Mouse (Mus musculus) olfactory bulb, adult 2 months (tissue): Measurements from ENCODE around the gene Thsd4. TPM values are rescaled to one million over a fixed set of nuclear protein-coding genes. Genes with fewer than 3 reads are reported as not detected.

Experiments
- H3K27ac ChIP-seq: fragments of 200-500 bp; 2 replicates; pipeline ENCODE4 v1.5.1; 2012; ENCODE audit warnings: low read depth, low read length; ENCODE audit not compliant: insufficient read depth
- H3K4me1 ChIP-seq: fragments of 200-500 bp; 2 replicates; pipeline ENCODE4 v1.6.1; 2012; ENCODE audit warnings: low read length; ENCODE audit not compliant: control insufficient read depth, insufficient read depth
- H3K4me3 ChIP-seq: fragments of 200-500 bp; 2 replicates; pipeline ENCODE4 v1.5.1; 2012; ENCODE audit warnings: mild to moderate bottlenecking, low read depth, low read length, moderate library complexity; ENCODE audit not compliant: insufficient read depth
- CTCF ChIP-seq: fragments of 200-500 bp; IDR thresholded peaks from 2 replicates; pipeline ENCODE4 v1.5.1; 2012; ENCODE audit warnings: low read depth, mild to moderate bottlenecking, low read length, moderate library complexity; ENCODE audit not compliant: insufficient read depth
- POLR2A ChIP-seq: fragments of 200-500 bp; IDR thresholded peaks from 2 replicates; pipeline ENCODE4 v1.6.1; 2012; ENCODE audit warnings: mild to moderate bottlenecking, low read depth, low read length, moderate library complexity; ENCODE audit not compliant: insufficient read depth
- WGBS: fragments of 180-500 bp; shearing (Covaris S2); methylation state at CpG from one replicate; pipeline ENCODE4 v1.1.7; 2018; 5-methylcytosine and 5-hydroxymethylcytosine counted together
- polyA plus RNA-seq: library from polyadenylated mRNA; stranded (reverse); fragments of >200 nt; gene quantifications from 2 replicates; pipeline ENCODE4 v1.2.4, GENCODE M21; 2012; ENCODE audit warnings: low replicate concordance; ENCODE audit not compliant: missing spikeins, insufficient read depth, insufficient read length

Thsd4 gene
- not detected in 2 replicates for polyA plus RNA-seq

DNA sequence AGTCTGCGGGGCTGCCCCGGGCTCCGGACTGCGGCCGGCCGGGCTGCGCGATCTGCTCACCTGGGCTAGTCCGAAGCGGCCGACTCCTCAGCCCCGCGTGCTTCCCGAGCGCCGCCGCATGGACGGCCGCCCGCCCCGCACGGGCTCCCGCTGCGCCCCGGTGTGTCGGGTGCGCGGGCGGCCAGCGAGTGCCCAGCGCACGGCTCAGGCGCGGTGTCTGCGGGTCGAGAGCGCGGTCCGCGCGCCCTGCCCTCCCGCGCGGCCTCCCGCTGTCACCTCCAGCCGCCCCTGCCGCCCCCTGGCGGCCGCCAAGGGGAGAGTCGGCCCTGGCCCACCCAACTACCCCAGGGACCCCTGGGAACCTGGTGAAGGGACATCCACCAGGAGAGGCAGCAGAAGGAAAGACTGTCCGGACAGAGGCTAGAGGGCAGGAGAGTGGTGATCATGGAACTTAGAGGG, at the start of gene Thsd4:
Gene Thsd4 (minus strand): TSS at position 241 of the 459 bp plus-strand sequence.
- peak within 1 kb of the TSS; percentile 61 for H3K4me3 ChIP-seq

GRCm38 (mm10) chr9:60571041-60571440, 49.2 kb upstream of the Thsd4 start:
- 95% methylated on average over 4 of the region's 4 CpGs for WGBS
- no peaks in the 10 kb centered on the region for H3K4me1 ChIP-seq
- no peak overlapping the region for H3K4me3 ChIP-seq
- H3K27ac ChIP-seq, result no peak overlapping the region
- no peak for TF ChIP-seq POLR2A
- no peak for TF ChIP-seq CTCF

More for the DNA sequence above, at the start of gene Thsd4:
- no peak for TF ChIP-seq POLR2A
- peak; percentile 89 for TF ChIP-seq CTCF
- H3K27ac ChIP-seq, result no peak within 1 kb of the TSS
- peaks cover 6% of the 10 kb centered on the region; the same call in 1 of the 2 replicates for H3K4me1 ChIP-seq
- WGBS, result 2% methylated on average over 51 of the region's 51 CpGs

- 81% methylated on average over 2 of the region's 2 CpGs for WGBS
- Histone ChIP-seq H3K4me3 (no peak overlapping the region), H3K4me1 (no peaks in the 10 kb centered on the region), H3K27ac (no peak overlapping the region)
- TF ChIP-seq CTCF, result no peak
- no peak for TF ChIP-seq POLR2A
Observed at GRCm38 (mm10) chr9:60569366-60569765, 47.5 kb upstream of the Thsd4 start.

- TF ChIP-seq POLR2A (no peak), CTCF (no peak)
- Histone ChIP-seq H3K4me3 (no peak overlapping the region), H3K4me1 (peaks cover 17% of the 10 kb centered on the region), H3K27ac (no peak overlapping the region)
- WGBS, result 91% methylated on average over 7 of the region's 7 CpGs
Observed at GRCm38 (mm10) chr9:60563809-60564208, 42.0 kb upstream of the Thsd4 start.

- no peak overlapping the region for H3K27ac ChIP-seq
- no peak overlapping the region for H3K4me3 ChIP-seq
- no peak for TF ChIP-seq CTCF
- TF ChIP-seq POLR2A, result no peak
- H3K4me1 ChIP-seq, result peaks cover 17% of the 10 kb centered on the region
- 75% methylated on average over 20 of the region's 20 CpGs for WGBS
Observed at GRCm38 (mm10) chr9:60562443-60563371, 40.9 kb upstream of the Thsd4 start.

DNA sequence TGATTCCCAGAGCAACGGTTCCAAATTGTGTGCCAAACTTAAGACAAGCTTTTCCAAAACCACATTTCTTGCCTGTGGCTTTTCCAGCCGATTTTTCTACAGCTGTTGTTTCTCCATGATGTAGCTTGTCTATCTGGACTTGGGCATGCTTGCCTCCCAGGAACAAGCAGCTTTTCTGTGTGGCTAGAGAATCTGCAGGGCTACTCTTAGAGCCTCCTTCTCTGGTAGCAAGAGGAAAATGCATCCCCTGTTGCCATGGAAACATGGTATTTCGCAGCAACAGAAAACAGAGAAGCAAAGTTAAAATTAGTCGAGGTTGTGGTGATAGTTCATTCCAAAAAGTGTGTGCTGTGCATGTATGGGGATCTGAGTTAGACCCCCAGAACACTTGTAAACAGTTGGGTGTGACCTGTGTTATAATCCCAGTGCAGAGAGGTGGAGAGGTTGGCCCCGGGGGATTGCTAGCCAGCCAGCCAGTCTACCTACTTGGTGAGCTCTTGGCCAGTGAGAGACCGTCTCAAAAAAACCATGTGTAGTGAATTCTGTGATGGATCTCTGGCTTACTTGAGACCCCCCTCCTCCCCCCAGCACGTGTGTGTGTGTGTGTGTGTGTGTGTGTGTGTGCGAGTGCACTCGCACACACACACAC, 39.9 kb upstream of the Thsd4 start:
- WGBS, result 34% methylated on average over 9 of the region's 9 CpGs
- TF ChIP-seq POLR2A, result no peak
- TF ChIP-seq CTCF, result no peak
- Histone ChIP-seq H3K4me1 (peaks cover 17% of the 10 kb centered on the region), H3K4me3 (no peak overlapping the region), H3K27ac (no peak overlapping the region)

GRCm38 (mm10) chr9:60558507-60558906, 36.7 kb upstream of the Thsd4 start:
- 64% methylated on average over 3 of the region's 3 CpGs for WGBS
- H3K27ac ChIP-seq, result no peak overlapping the region
- no peak overlapping the region for H3K4me3 ChIP-seq
- H3K4me1 ChIP-seq, result peaks cover 17% of the 10 kb centered on the region
- no peak for TF ChIP-seq POLR2A
- TF ChIP-seq CTCF, result no peak

DNA sequence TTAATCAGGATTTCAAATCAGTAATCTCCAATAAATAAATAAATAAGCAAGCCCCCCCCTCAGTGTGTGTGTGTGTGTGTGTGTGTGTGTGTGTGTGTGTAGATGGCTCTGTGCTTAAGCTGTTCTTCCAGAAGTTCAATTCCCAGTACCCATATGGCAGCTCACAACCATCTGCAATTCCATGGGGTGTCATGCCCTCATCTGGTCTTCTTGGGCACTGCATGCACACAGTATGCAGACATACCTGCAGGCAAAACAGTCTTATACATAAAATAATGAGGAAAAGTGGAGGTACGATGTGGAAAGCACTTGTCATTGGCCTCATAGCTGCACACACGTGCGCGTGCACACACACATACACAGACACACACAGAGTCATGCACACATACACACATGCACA, 29.4 kb upstream of the Thsd4 start:
- WGBS, result 95% methylated on average over 4 of the region's 4 CpGs
- TF ChIP-seq CTCF (no peak), POLR2A (no peak)

DNA sequence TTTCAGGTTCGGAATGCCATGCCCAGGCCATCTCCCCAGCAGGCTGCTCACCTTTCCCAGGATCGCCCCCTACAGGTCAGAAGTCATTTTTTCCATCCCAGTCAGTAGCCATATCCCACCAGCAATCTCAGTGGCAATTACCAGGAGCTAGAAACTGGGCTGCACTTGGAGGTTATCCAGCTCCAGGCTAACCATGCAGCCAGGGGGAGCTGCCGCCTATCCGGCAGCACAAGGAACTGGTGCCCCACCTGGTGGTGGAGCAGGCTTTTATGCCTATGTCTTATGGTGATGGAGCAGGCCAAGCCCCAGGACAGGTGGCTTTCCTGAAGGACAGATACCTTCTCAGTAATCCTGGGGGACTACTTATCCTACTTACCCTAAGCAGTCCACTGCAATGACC, 26.3 kb upstream of the Thsd4 start:
- 23% methylated on average over 4 of the region's 4 CpGs for WGBS
- TF ChIP-seq CTCF (peak; percentile 63; the same call in 1 of the 2 replicates), POLR2A (no peak)
- H3K4me1 ChIP-seq, result no peaks in the 10 kb centered on the region
- no peak overlapping the region for H3K27ac ChIP-seq
- H3K4me3 ChIP-seq, result no peak overlapping the region

More for the DNA sequence above, 29.4 kb upstream of the Thsd4 start:
- no peak overlapping the region for H3K4me3 ChIP-seq
- H3K27ac ChIP-seq, result no peak overlapping the region
- H3K4me1 ChIP-seq, result no peaks in the 10 kb centered on the region
